Mouse (Mus musculus): ENCODE results near the gene Fam71e2. TPM values are rescaled to one million over a fixed set of nuclear protein-coding genes. Genes with fewer than 3 reads are reported as not detected.

The Fam71e2 gene
- polyA plus RNA-seq, 1 experiment from 2014 or later: not detected

DNA sequence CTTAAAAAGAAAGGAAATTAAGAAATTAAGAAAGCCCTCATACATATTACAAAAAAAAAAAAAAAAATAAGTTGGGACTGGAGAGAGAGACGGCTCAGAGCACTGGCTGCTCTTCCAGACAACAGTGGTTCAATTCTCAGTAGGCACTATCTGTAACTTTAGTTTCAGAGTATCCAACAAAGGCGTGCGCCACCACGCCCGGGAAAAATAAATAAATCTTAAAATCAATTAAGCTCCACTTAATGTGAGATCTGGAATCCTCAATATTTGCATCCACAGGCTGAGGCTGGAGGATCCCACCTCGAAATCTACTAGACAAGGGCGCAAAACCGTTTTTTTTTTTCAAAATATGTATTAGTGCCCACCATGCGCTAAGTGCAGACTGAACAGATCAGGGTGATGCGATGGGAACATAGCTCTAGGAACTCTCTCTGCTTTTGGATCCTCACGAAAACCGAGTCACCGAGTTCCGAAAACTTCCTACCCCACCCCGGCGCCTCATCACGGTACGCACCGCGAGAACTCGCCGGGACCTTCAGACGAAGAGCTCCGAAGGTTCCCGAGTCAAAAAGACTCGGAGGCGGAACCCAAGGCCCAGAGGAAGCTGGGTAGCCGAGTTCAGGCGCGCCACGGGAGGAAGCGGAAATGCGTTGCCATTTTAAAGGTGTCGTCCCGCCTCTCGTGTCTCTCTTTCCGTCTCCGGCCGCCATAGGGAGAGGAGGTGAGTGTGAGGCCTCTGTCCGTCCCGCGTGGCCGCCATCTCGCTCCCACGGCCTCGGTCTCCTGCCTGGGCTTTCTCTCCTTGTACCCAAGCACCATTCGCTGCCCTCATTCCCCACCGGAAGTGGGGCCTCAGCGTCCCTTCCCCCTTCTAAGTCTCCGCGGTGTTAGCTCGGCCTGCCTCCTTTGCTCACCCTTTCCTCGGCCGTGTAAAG is 21.4 kb upstream of the Fam71e2 start, which contains the start of gene Rpl28:
Gene Rpl28, plus strand, starts transcription at position 597 of the 935 bp plus-strand sequence.
- TF ChIP-seq CTCF (IDR thresholded peaks at IDR 0.05; ENCODE audit: low read depth) (no peak), EP300 (optimal IDR thresholded peaks at IDR 0.05) (no peak)
- Histone ChIP-seq H3K27ac (replicated peaks) (peak within 1 kb of the TSS; percentile 96), H3K9ac (ENCODE audit: low read length) (peak within 1 kb of the TSS; percentile 97), H3K4me3 (ENCODE audit: low read depth, low read length) (peak within 1 kb of the TSS; percentile 86), H3K36me3 (ENCODE audit: control insufficient read depth, insufficient read depth, low read length) (peaks cover 8% of the 10 kb centered on the region; the same call in 1 of the 2 replicates), H3K4me2 (replicated peaks; ENCODE audit: low read depth) (peak within 1 kb of the TSS; percentile 66), H3K9me3 (ENCODE audit: control insufficient read depth, low read length) (no peaks in the 10 kb centered on the region), H3K4me1 (replicated peaks; ENCODE audit: control insufficient read depth, insufficient read depth) (peaks cover 4% of the 10 kb centered on the region; the same call in 1 of the 2 replicates), H3K27me3 (ENCODE audit: control insufficient read depth, insufficient read depth, low read length) (no peaks in the 10 kb centered on the region)
- DNase-seq (ENCODE audit: low spot score) (peak; percentile 96), ATAC-seq (ENCODE audit: low FRiP score, low TSS enrichment) (peak; percentile 91)
- under 1% methylated on average over 52 of the region's 54 CpGs for WGBS

DNA sequence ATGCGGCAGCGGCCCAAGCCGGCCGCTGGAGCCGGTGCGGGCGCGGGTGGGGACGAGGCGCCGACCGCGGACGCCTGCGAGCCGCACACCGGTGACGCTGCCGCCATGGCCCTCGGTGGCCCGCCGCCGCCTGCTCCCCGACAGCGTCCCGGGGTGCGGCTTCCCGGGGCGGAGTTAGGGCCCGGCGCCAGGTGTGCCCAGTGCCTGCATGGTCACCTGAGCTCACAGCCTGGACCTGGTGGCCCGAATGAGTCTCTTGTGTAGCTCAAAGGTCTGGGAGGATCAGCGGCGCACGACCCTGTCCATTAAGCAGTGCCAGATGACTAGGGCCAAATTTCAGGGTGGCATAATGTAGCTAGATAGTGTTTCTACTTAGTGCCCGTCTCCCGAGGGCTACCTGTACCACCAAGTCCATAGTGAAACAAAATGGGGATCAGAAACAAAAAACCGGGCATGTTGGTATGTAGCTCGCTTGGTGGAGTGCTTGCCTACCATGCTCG is 18.4 kb upstream of the Fam71e2 start, which contains the start of gene Tmem238:
Gene Tmem238, minus strand, starts transcription at position 221 of the 500 bp plus-strand sequence.
- Histone ChIP-seq H3K36me3 (ENCODE audit: control insufficient read depth, insufficient read depth, low read length) (peaks cover 2% of the 10 kb centered on the region; the same call in 1 of the 2 replicates), H3K27me3 (ENCODE audit: control insufficient read depth, insufficient read depth, low read length) (no peaks in the 10 kb centered on the region), H3K9me3 (ENCODE audit: control insufficient read depth, low read length) (no peaks in the 10 kb centered on the region), H3K4me3 (ENCODE audit: low read depth, low read length) (peak within 1 kb of the TSS; percentile 59), H3K4me2 (replicated peaks; ENCODE audit: low read depth) (peak within 1 kb of the TSS; percentile 86), H3K27ac (replicated peaks) (peak within 1 kb of the TSS; percentile 92), H3K9ac (ENCODE audit: low read length) (peak within 1 kb of the TSS; percentile 86), H3K4me1 (replicated peaks; ENCODE audit: control insufficient read depth, insufficient read depth) (peaks cover 4% of the 10 kb centered on the region; the same call in 1 of the 2 replicates)
- ATAC-seq (ENCODE audit: low FRiP score, low TSS enrichment) (peak; percentile 80), DNase-seq (ENCODE audit: low spot score) (peak; percentile 93)
- WGBS: 7% methylated on average over 37 of the region's 40 CpGs
- TF ChIP-seq EP300 (optimal IDR thresholded peaks at IDR 0.05): no peak
- no peak for TF ChIP-seq CTCF (IDR thresholded peaks at IDR 0.05; ENCODE audit: low read depth)

DNA sequence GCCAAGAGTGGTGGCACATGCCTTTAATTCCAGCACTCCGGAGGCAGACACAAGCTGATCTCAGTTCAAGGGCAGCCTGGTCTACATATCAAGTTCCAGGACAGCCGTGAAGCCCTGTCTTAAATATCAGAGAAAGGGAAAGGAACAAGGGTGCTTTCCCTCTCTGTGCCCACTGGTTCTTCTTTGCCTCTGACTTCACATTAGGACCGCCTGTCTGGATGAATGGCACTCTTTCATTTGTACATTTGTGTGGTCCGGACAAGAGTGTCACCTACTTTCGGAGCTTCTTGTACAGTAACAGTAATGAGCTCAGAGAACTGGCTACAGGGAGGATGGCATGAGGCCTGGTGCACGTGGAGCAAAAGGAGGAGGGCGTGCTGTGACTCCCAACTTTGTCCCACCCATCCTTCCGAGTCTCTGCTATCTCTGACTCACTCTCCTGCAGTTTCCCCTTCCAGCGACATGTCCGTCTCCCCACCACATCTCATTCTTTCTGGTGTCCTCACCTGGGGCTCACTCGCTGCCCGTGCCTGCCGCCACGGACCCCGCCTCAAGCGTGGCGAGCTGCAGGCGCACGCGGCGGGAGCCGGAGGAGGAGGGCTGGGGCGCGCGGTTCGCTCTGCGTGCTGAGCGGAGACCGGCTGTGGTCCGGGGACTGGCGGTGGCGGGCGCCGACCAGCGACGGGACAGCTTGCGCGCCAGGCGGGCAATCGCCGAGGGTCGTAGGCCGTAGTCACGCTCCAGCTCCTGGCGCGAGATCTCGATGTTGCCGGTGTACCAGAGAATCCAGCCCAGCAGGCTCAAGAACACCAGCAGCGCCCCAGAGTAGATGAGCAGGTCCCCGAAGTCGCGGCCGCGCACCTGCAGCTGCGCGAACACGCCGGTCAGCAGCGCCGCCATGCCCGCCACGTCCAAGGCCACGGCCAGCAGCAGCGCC is 17.7 kb upstream of the Fam71e2 start:
- ATAC-seq (ENCODE audit: low FRiP score, low TSS enrichment): peak; percentile 45
- WGBS: 2% methylated on average over 62 of the region's 64 CpGs
- Histone ChIP-seq H3K27me3 (ENCODE audit: control insufficient read depth, insufficient read depth, low read length) (no peaks in the 10 kb centered on the region), H3K36me3 (ENCODE audit: control insufficient read depth, insufficient read depth, low read length) (no peaks in the 10 kb centered on the region), H3K4me1 (replicated peaks; ENCODE audit: control insufficient read depth, insufficient read depth) (peaks cover 4% of the 10 kb centered on the region; the same call in 1 of the 2 replicates), H3K4me3 (ENCODE audit: low read depth, low read length) (peak overlapping the region; percentile 59), H3K9ac (ENCODE audit: low read length) (peak overlapping the region; percentile 86), H3K4me2 (replicated peaks; ENCODE audit: low read depth) (peak overlapping the region; percentile 86), H3K9me3 (ENCODE audit: control insufficient read depth, low read length) (no peaks in the 10 kb centered on the region), H3K27ac (replicated peaks) (peak overlapping the region; percentile 92)
- DNase-seq (ENCODE audit: low spot score): peak; percentile 76
- TF ChIP-seq CTCF (IDR thresholded peaks at IDR 0.05; ENCODE audit: low read depth): peak; percentile 59; the same call in 1 of the 2 replicates
- no peak for TF ChIP-seq EP300 (optimal IDR thresholded peaks at IDR 0.05)

DNA sequence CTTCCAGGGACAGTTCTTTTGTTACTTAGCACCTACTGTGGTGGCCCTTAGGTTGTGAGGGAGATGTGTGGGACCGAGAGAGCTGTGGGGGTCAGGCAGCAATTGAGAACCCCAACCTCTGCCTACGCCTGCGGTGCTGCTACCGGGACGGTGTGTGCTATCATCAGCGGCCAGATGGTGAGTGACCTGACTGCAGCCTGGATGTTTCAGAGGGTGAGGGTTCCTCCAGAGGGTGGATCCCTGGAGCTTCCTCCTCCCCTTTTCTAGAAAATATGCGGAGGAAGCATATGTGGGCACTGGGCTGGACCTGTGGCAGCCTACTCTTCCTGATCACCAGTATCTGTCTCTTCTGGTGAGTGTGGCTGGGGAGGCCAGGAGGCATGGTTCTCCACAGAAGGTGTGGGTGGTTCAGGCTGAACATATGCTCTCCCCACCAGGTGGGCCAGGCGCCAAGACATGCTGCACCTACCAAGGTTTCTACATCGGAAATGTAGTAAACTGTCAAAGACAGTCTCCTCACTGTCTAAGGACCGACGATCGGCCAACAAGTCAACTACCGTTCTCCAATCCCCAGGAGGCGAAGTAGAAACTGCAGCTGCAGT is 12.7 kb upstream of the Fam71e2 start:
- no peak for TF ChIP-seq CTCF (IDR thresholded peaks at IDR 0.05; ENCODE audit: low read depth)
- no peak for TF ChIP-seq EP300 (optimal IDR thresholded peaks at IDR 0.05)
- no peak overlapping the region for H3K4me2 ChIP-seq (replicated peaks; ENCODE audit: low read depth)
- no peaks in the 10 kb centered on the region for H3K27me3 ChIP-seq (ENCODE audit: control insufficient read depth, insufficient read depth, low read length)
- H3K4me1 ChIP-seq (replicated peaks; ENCODE audit: control insufficient read depth, insufficient read depth): no peaks in the 10 kb centered on the region; the same call in 1 of the 2 replicates
- ATAC-seq (ENCODE audit: low FRiP score, low TSS enrichment) (no peak), DNase-seq (ENCODE audit: low spot score) (no peak)
- H3K9ac ChIP-seq (ENCODE audit: low read length): no peak overlapping the region
- H3K4me3 ChIP-seq (ENCODE audit: low read depth, low read length): no peak overlapping the region
- 81% methylated on average over 14 of the region's 14 CpGs for WGBS
- H3K27ac ChIP-seq (replicated peaks): no peak overlapping the region
- no peaks in the 10 kb centered on the region for H3K36me3 ChIP-seq (ENCODE audit: control insufficient read depth, insufficient read depth, low read length)
- no peaks in the 10 kb centered on the region for H3K9me3 ChIP-seq (ENCODE audit: control insufficient read depth, low read length)

DNA sequence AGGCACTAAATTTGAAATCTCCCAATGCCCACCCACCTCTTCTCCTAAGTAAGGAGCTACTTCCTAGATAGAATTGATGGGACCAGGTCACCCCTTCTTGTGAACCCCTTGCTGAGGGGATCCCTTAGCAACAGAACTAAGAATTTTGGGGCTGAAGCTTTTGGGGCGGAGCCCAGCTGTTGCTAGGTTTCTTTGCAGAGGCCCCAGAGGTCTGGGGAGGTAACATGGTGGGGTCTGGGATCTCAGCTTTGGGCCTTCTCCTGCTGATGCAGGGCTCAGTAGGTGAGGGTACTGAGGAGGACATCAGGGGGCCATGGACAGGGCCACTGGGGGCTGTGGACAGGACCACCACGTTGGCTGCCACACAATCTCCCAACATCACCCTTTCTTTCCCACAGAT is 11.7 kb upstream of the Fam71e2 start, which contains the start of the genes Il11 and Tmem190:
Gene Il11, minus strand, starts transcription at position 101 of the 400 bp plus-strand sequence.
Gene Tmem190, plus strand, starts transcription at position 179 of the 400 bp plus-strand sequence.
- no peak for DNase-seq (ENCODE audit: low spot score)
- Histone ChIP-seq H3K27ac (replicated peaks) (no peak within 1 kb of the TSS), H3K4me2 (replicated peaks; ENCODE audit: low read depth) (no peak within 1 kb of the TSS), H3K36me3 (ENCODE audit: control insufficient read depth, insufficient read depth, low read length) (no peaks in the 10 kb centered on the region), H3K27me3 (ENCODE audit: control insufficient read depth, insufficient read depth, low read length) (no peaks in the 10 kb centered on the region), H3K4me3 (ENCODE audit: low read depth, low read length) (no peak within 1 kb of the TSS), H3K4me1 (replicated peaks; ENCODE audit: control insufficient read depth, insufficient read depth) (no peaks in the 10 kb centered on the region), H3K9me3 (ENCODE audit: control insufficient read depth, low read length) (no peaks in the 10 kb centered on the region), H3K9ac (ENCODE audit: low read length) (no peak within 1 kb of the TSS)
- no peak for ATAC-seq (ENCODE audit: low FRiP score, low TSS enrichment)
- WGBS: 71% methylated on average over 2 of the region's 2 CpGs
- TF ChIP-seq CTCF (IDR thresholded peaks at IDR 0.05; ENCODE audit: low read depth) (no peak), EP300 (optimal IDR thresholded peaks at IDR 0.05) (no peak)
